Mouse (Mus musculus) embryonic fibroblast, embryonic 13.5 days (primary cell): ENCODE data around the gene Dctn1. TPM values are rescaled to one million over a fixed set of nuclear protein-coding genes. Genes with fewer than 3 reads are reported as not detected.

Source experiments
- H3K27ac ChIP-seq: 2 replicates; pipeline ENCODE4 v1.5.1; 2012; ENCODE audit warnings: low read length, control low read depth, inconsistent platforms; ENCODE audit not compliant: insufficient read depth
- H3K4me1 ChIP-seq: 2 replicates; pipeline ENCODE4 v1.6.1; 2011; ENCODE audit warnings: low read length; ENCODE audit not compliant: control insufficient read depth, insufficient read depth
- H3K4me3 ChIP-seq: 2 replicates; pipeline ENCODE4 v1.5.1; 2011; ENCODE audit warnings: mild to moderate bottlenecking, control low read depth, low read length; ENCODE audit not compliant: insufficient read depth
- CTCF ChIP-seq: IDR thresholded peaks from 2 replicates; pipeline ENCODE4 v1.5.1; 2011; ENCODE audit warnings: mild to moderate bottlenecking, control low read depth, low read length, moderate library complexity, borderline replicate concordance; ENCODE audit not compliant: insufficient read depth
- POLR2A ChIP-seq: IDR thresholded peaks from 2 replicates; pipeline ENCODE4 v1.6.1; 2011; ENCODE audit warnings: low read depth, mild to moderate bottlenecking, control low read depth, low read length, moderate library complexity
- polyA plus RNA-seq: library from polyadenylated mRNA; stranded (reverse); fragments of >200 nt; gene quantifications from 2 replicates; pipeline ENCODE4 v1.2.4, GENCODE M21; 2011; ENCODE audit warnings: low read depth; ENCODE audit not compliant: missing spikeins, insufficient read length

The Dctn1 gene
- polyA plus RNA-seq, 1 experiment = 92.5 TPM

GRCm38 (mm10) chr6:83135571-83136161 is 30.1 kb upstream of the Dctn1 start:
- peak overlapping the region; percentile 98 for H3K27ac ChIP-seq
- peak; percentile 27; the same call in 1 of the 2 replicates for TF ChIP-seq POLR2A
- TF ChIP-seq CTCF = no peak
- H3K4me1 ChIP-seq = peaks cover 6% of the 10 kb centered on the region; the same call in 1 of the 2 replicates
- H3K4me3 ChIP-seq = peak overlapping the region; percentile 56

DNA sequence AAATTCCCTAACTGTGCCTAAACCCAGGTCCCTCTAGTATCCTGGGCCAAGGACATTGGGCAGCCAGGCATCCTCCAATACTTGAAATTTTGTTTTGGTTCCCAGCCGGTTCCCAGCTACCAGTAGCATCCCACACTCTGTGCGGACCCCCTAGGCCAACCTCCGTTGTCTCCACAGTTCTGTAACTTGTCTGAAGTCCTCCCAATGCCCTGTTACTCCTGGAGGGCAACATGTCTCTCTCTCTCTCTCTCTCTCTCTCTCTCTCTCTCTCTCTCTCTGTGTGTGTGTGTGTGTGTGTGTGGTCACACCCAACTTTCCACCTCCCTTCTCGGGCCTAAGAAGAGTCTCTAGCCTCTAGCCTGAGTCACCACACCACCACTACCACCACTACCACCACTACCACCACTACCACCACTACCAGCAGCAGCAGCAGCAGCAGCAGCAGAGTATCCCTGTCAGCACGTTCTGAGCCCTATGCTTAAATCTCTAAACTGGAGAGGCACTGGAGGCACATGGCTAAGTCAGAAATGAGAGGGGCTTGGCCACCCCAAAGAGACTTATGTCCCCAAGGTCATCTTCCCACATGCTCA is 29.3 kb upstream of the Dctn1 start:
- Histone ChIP-seq H3K27ac (peak overlapping the region; percentile 98), H3K4me3 (peak overlapping the region; percentile 56), H3K4me1 (peaks cover 6% of the 10 kb centered on the region; the same call in 1 of the 2 replicates)
- TF ChIP-seq CTCF (no peak), POLR2A (peak; percentile 81)

GRCm38 (mm10) chr6:83136881-83137575 is 28.7 kb upstream of the Dctn1 start:
- TF ChIP-seq CTCF = no peak
- peak; percentile 71; the same call in 1 of the 2 replicates for TF ChIP-seq POLR2A
- Histone ChIP-seq H3K4me3 (peak overlapping the region; percentile 56), H3K4me1 (peaks cover 6% of the 10 kb centered on the region; the same call in 1 of the 2 replicates), H3K27ac (peak overlapping the region; percentile 98)

DNA sequence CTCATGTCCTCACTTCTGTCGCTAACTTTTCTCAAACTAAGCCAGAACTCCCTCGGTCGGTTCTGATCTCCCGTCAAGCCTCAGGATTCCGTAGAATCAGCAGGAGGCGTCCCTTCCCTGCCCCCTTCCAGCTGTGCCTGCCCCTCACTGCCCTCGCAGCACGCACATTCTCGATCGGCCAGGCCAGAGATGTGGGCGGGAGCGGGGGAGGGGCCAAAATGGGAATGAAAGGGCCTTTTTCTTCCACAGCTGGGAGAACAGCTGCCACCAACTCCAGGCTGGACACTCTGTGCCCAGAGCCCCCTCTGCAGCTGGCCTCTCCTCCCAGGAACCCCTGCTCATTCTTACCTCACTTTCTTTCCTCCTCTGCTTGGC is 28.2 kb upstream of the Dctn1 start:
- Histone ChIP-seq H3K4me1 (peaks cover 6% of the 10 kb centered on the region; the same call in 1 of the 2 replicates), H3K4me3 (peak overlapping the region; percentile 56), H3K27ac (peak overlapping the region; percentile 98)
- TF ChIP-seq CTCF = no peak
- peak; percentile 92 for TF ChIP-seq POLR2A

DNA sequence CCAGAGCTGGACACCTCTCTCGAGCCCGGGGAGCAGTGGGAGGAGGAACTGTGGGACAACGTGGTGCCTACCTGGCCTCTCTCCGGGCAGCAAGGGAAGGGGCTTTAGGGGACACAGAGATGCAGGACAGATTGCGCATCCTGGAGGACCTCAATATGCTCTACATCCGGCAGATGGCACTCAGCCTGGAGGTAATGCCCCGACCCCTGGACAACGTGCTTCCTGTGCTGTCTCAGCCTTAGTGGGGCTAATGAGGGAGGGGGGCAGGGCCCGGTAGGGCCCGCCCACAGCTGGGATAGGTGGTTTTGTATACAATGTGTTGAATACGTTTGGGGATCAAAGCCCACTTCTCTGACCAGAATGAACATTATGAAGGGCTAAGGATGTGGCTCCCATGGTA is 27.7 kb upstream of the Dctn1 start:
- peak overlapping the region; percentile 98 for H3K27ac ChIP-seq
- H3K4me3 ChIP-seq = peak overlapping the region; percentile 33
- TF ChIP-seq POLR2A (no peak; the same call in 1 of the 2 replicates), CTCF (peak; percentile 49; the same call in 1 of the 2 replicates)
- peaks cover 6% of the 10 kb centered on the region; the same call in 1 of the 2 replicates for H3K4me1 ChIP-seq

GRCm38 (mm10) chr6:83140044-83140443 is 25.7 kb upstream of the Dctn1 start:
- Histone ChIP-seq H3K27ac (no peak overlapping the region), H3K4me3 (no peak overlapping the region), H3K4me1 (peaks cover 12% of the 10 kb centered on the region; the same call in 1 of the 2 replicates)
- TF ChIP-seq CTCF (no peak), POLR2A (no peak)

DNA sequence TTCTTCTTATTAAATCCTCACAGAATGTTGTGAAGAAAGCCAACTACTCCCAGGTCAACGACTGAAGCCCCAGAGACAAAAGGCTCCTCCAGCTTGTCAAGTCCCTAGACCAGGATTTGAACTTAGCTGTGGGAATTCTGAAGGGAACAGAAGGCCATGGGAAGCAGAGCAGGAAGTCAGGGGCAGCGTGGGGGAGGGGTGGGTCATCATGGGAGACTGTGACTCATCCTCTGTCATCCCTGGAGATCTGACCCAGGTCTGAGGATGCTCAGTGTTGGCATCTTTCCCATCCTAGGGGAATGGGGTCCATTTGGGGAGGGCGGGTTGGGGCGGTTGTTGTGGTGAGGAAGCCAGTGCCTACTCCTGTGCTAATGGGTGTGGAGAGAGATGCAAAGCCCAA is 24.1 kb upstream of the Dctn1 start:
- H3K27ac ChIP-seq = no peak overlapping the region
- H3K4me1 ChIP-seq = peaks cover 21% of the 10 kb centered on the region
- TF ChIP-seq POLR2A (no peak), CTCF (no peak)
- no peak overlapping the region for H3K4me3 ChIP-seq

- peaks cover 21% of the 10 kb centered on the region for H3K4me1 ChIP-seq
- TF ChIP-seq CTCF (no peak), POLR2A (no peak)
- H3K27ac ChIP-seq = no peak overlapping the region
- no peak overlapping the region for H3K4me3 ChIP-seq
These were observed 23.4 kb upstream of the Dctn1 start for GRCm38 (mm10) chr6:83142211-83142731.

DNA sequence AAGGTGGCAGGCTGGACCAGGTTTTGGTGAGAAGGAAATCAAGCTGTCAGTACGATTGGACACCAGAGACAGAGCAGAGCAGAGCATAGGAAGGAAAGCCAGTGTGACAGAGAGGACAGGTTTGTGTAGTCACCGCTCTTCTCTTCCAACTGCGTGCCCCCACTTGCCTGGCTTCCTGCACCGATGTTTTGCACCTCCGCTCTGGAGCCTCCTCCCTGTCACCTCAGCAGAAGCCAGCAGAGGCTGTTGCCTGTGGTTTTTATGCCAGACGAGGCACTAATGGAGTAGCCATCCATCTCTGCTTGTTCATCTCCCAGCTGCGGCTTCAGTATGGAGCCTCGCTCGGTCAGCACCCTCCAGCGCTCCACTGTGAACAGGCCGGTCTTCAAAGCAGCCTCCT is 22.8 kb upstream of the Dctn1 start:
- TF ChIP-seq CTCF (no peak), POLR2A (no peak)
- peaks cover 21% of the 10 kb centered on the region for H3K4me1 ChIP-seq
- no peak overlapping the region for H3K27ac ChIP-seq
- H3K4me3 ChIP-seq = no peak overlapping the region
